Mouse (Mus musculus): ENCODE results near the gene Rab35.

Rab35 gene

GRCm38 (mm10) chr5:115631505-115632357 is at the start of gene Rab35:
Gene Rab35 (plus strand): TSS chr5:115631908.
- DNase-seq (ENCODE audit: low spot score), result peak; percentile 96

GRCm38 (mm10) chr5:115585616-115586015 is 46.1 kb upstream of the Rab35 start:
- no peak for DNase-seq (ENCODE audit: low spot score)

GRCm38 (mm10) chr5:115586166-115586565 is 45.5 kb upstream of the Rab35 start:
- DNase-seq (ENCODE audit: low spot score), result no peak

GRCm38 (mm10) chr5:115586780-115587179 is 44.9 kb upstream of the Rab35 start:
- DNase-seq (ENCODE audit: low spot score), result no peak

GRCm38 (mm10) chr5:115591028-115591427 is 40.7 kb upstream of the Rab35 start:
- no peak for DNase-seq (ENCODE audit: low spot score)

- no peak for DNase-seq (ENCODE audit: low spot score)
Measured at GRCm38 (mm10) chr5:115591506-115591905, 40.2 kb upstream of the Rab35 start.

GRCm38 (mm10) chr5:115603561-115603960 is 28.1 kb upstream of the Rab35 start:
- DNase-seq (ENCODE audit: low spot score), result no peak

GRCm38 (mm10) chr5:115611566-115611965 is 20.1 kb upstream of the Rab35 start:
- no peak for DNase-seq (ENCODE audit: low spot score)

- no peak for DNase-seq (ENCODE audit: low spot score)
Measured at GRCm38 (mm10) chr5:115613332-115613731, 18.4 kb upstream of the Rab35 start.

- DNase-seq (ENCODE audit: low spot score), result peak; percentile 55
Measured at GRCm38 (mm10) chr5:115614948-115615347, 16.8 kb upstream of the Rab35 start.

- no peak for DNase-seq (ENCODE audit: low spot score)
Measured at GRCm38 (mm10) chr5:115619690-115620089, 12.0 kb upstream of the Rab35 start.

GRCm38 (mm10) chr5:115622686-115623085 is 9.0 kb upstream of the Rab35 start:
- DNase-seq (ENCODE audit: low spot score), result no peak

- DNase-seq (ENCODE audit: low spot score), result no peak
Measured at GRCm38 (mm10) chr5:115623694-115624440, 7.8 kb upstream of the Rab35 start.

GRCm38 (mm10) chr5:115626237-115626886 is 5.3 kb upstream of the Rab35 start:
- peak; percentile 43 for DNase-seq (ENCODE audit: low spot score)

GRCm38 (mm10) chr5:115628083-115628482 is 3.6 kb upstream of the Rab35 start:
- DNase-seq (ENCODE audit: low spot score), result no peak

- DNase-seq (ENCODE audit: low spot score), result no peak
Measured at GRCm38 (mm10) chr5:115629672-115630071, 2.0 kb upstream of the Rab35 start.

GRCm38 (mm10) chr5:115630291-115630690 is 1.4 kb upstream of the Rab35 start:
- no peak for DNase-seq (ENCODE audit: low spot score)

GRCm38 (mm10) chr5:115632358-115632714 is 628 bp downstream of the Rab35 start:
- peak; percentile 45 for DNase-seq (ENCODE audit: low spot score)

- DNase-seq (ENCODE audit: low spot score), result no peak
Measured at GRCm38 (mm10) chr5:115633060-115633459, 1.4 kb downstream of the Rab35 start.

GRCm38 (mm10) chr5:115634046-115634445 is 2.3 kb downstream of the Rab35 start:
- no peak for DNase-seq (ENCODE audit: low spot score)

GRCm38 (mm10) chr5:115635536-115635935 is 3.8 kb downstream of the Rab35 start:
- DNase-seq (ENCODE audit: low spot score), result no peak

- DNase-seq (ENCODE audit: low spot score), result no peak
Measured at GRCm38 (mm10) chr5:115644192-115644591, 12.5 kb downstream of the Rab35 start.

- DNase-seq (ENCODE audit: low spot score), result no peak
Measured at GRCm38 (mm10) chr5:115648876-115649275, 17.2 kb downstream of the Rab35 start.
